Mouse (Mus musculus) heart, adult 2 months (tissue): ENCODE results near the gene Kctd2. TPM values are rescaled to one million over a fixed set of nuclear protein-coding genes. Genes with fewer than 3 reads are reported as not detected.

Source experiments
- DNase-seq, 2 experiments: peaks; one replicate each; pipeline ENCODE4 v3.0.0; 2021
- H3K27ac ChIP-seq: fragments of 200-600 bp; 2 replicates; pipeline ENCODE4 v1.8.1; 2022
- H3K27me3 ChIP-seq: fragments of 200-500 bp; 2 replicates; pipeline ENCODE4 v1.6.1; 2012; ENCODE audit warnings: mild to moderate bottlenecking, low read length, inconsistent platforms, mixed read lengths; ENCODE audit not compliant: control insufficient read depth, insufficient read depth
- H3K36me3 ChIP-seq: fragments of 200-500 bp; 2 replicates; pipeline ENCODE4 v1.6.1; 2012; ENCODE audit warnings: low read length, inconsistent platforms; ENCODE audit not compliant: control insufficient read depth, insufficient read depth
- H3K4me1 ChIP-seq: fragments of 200-500 bp; 2 replicates; pipeline ENCODE4 v1.6.1; 2011; ENCODE audit warnings: low read length; ENCODE audit not compliant: control insufficient read depth, insufficient read depth
- H3K4me3 ChIP-seq: fragments of 200-600 bp; 2 replicates; pipeline ENCODE4 v1.8.1; 2022
- H3K79me2 ChIP-seq: fragments of 200-500 bp; replicated peaks from 2 replicates; pipeline ENCODE4 v1.6.1; 2012; ENCODE audit warnings: mild to moderate bottlenecking, inconsistent platforms, low read length, moderate library complexity, mixed read lengths; ENCODE audit not compliant: control insufficient read depth, insufficient read depth
- H3K9ac ChIP-seq: fragments of 200-500 bp; 2 replicates; pipeline ENCODE4 v1.6.1; 2012; ENCODE audit warnings: low read depth, mild to moderate bottlenecking, control low read depth, inconsistent platforms, low read length, mixed read lengths
- CTCF ChIP-seq: fragments of 200-600 bp; IDR thresholded peaks from 2 replicates; pipeline ENCODE4 v1.8.1; 2022; ENCODE audit warnings: antibody characterized with exemption, mild to moderate bottlenecking, moderate library complexity
- EP300 ChIP-seq: fragments of 200-500 bp; IDR thresholded peaks from 2 replicates; pipeline ENCODE4 v1.6.1; 2011; ENCODE audit warnings: low read depth, low read length, control low read depth; ENCODE audit not compliant: insufficient read depth
- POLR2A ChIP-seq: fragments of 200-500 bp; IDR thresholded peaks from 2 replicates; pipeline ENCODE4 v1.6.1; 2011; ENCODE audit warnings: mild to moderate bottlenecking, low read depth, low read length, control low read depth; ENCODE audit not compliant: insufficient read depth
- WGBS: fragments of 180-500 bp; shearing (Covaris S2); methylation state at CpG from one replicate; pipeline ENCODE4 v1.1.7; 2018; 5-methylcytosine and 5-hydroxymethylcytosine counted together
- intact Hi-C: fragments of 180-260 bp; cut with DNase I; formaldehyde crosslinking; loops from one replicate; pipeline ENCODE4 v1.15.1; 2025
- polyA plus RNA-seq: library from polyadenylated mRNA; depleted of rRNA; stranded (reverse); fragments of >200 nt; gene quantifications from 2 replicates; pipeline ENCODE4 v1.2.3, GENCODE M21; 2012
- total RNA-seq, 2 experiments: library from RNA; stranded (reverse); gene quantifications; 2 replicates each; pipeline ENCODE4 v1.2.3; 2021

The Kctd2 gene
- total and polyA plus RNA-seq, 3 experiments: 22.9 to 30.0 (median 26.6) TPM

- no peaks in the 10 kb centered on the region for H3K27me3 ChIP-seq
- no peak for DNase-seq
- TF ChIP-seq CTCF (no peak), POLR2A (no peak), EP300 (no peak)
- no peak overlapping the region for H3K27ac ChIP-seq
- no peak overlapping the region for H3K4me3 ChIP-seq
- H3K36me3 ChIP-seq: no peaks in the 10 kb centered on the region; the same call in 1 of the 2 replicates
- intact Hi-C loops: no loop called here
- H3K79me2 ChIP-seq: no peaks in the 10 kb centered on the region
- peaks cover 5% of the 10 kb centered on the region for H3K4me1 ChIP-seq
- WGBS: 96% methylated on average over 6 of the region's 6 CpGs
- no peak overlapping the region for H3K9ac ChIP-seq
These were observed 14.2 kb upstream of the Kctd2 start for GRCm38 (mm10) chr11:115405723-115406122.

- 86% methylated on average over 17 of the region's 17 CpGs for WGBS
- peaks cover 8% of the 10 kb centered on the region for H3K4me1 ChIP-seq
- H3K9ac ChIP-seq: no peak overlapping the region
- TF ChIP-seq POLR2A (no peak), CTCF (no peak), EP300 (no peak)
- no peaks in the 10 kb centered on the region for H3K27me3 ChIP-seq
- H3K79me2 ChIP-seq: no peaks in the 10 kb centered on the region
- H3K36me3 ChIP-seq: no peaks in the 10 kb centered on the region; the same call in 1 of the 2 replicates
- intact Hi-C loops: no loop called here
- H3K27ac ChIP-seq: no peak overlapping the region
- no peak for DNase-seq
- no peak overlapping the region for H3K4me3 ChIP-seq
These were observed 13.0 kb upstream of the Kctd2 start for GRCm38 (mm10) chr11:115406858-115407401.

- Histone ChIP-seq H3K27ac (no peak overlapping the region), H3K4me3 (no peak overlapping the region), H3K36me3 (no peaks in the 10 kb centered on the region; the same call in 1 of the 2 replicates), H3K4me1 (peaks cover 6% of the 10 kb centered on the region), H3K79me2 (no peaks in the 10 kb centered on the region), H3K27me3 (no peaks in the 10 kb centered on the region), H3K9ac (no peak overlapping the region)
- 55% methylated on average over 6 of the region's 6 CpGs for WGBS
- TF ChIP-seq CTCF (no peak), POLR2A (no peak)
- no peak for DNase-seq
- intact Hi-C loops: no loop called here
These were observed 11.5 kb upstream of the Kctd2 start for GRCm38 (mm10) chr11:115408266-115408920.

GRCm38 (mm10) chr11:115409556-115409955 lies 10.4 kb upstream of the Kctd2 start:
- intact Hi-C loops: no loop called here
- WGBS: 88% methylated on average over 7 of the region's 7 CpGs
- Histone ChIP-seq H3K27me3 (no peaks in the 10 kb centered on the region), H3K4me1 (peaks cover 5% of the 10 kb centered on the region), H3K4me3 (no peak overlapping the region), H3K9ac (no peak overlapping the region), H3K79me2 (no peaks in the 10 kb centered on the region), H3K36me3 (no peaks in the 10 kb centered on the region; the same call in 1 of the 2 replicates), H3K27ac (no peak overlapping the region)
- TF ChIP-seq EP300 (no peak), CTCF (no peak), POLR2A (no peak)
- no peak for DNase-seq

- 1% methylated on average over 45 of the region's 45 CpGs for WGBS
- no peaks in the 10 kb centered on the region for H3K79me2 ChIP-seq
- peak overlapping the region; percentile 84 for H3K9ac ChIP-seq
- intact Hi-C loops: no loop called here
- peaks cover 14% of the 10 kb centered on the region for H3K36me3 ChIP-seq
- peak; percentile 80 for DNase-seq
- no peak for TF ChIP-seq POLR2A
- no peak for TF ChIP-seq EP300
- TF ChIP-seq CTCF: peak; percentile 3; the same call in 1 of the 2 replicates
- peak overlapping the region; percentile 85 for H3K4me3 ChIP-seq
- peak overlapping the region; percentile 98 for H3K27ac ChIP-seq
- no peaks in the 10 kb centered on the region for H3K27me3 ChIP-seq
- peaks cover 9% of the 10 kb centered on the region for H3K4me1 ChIP-seq
These were observed 635 bp downstream of the Kctd2 start for GRCm38 (mm10) chr11:115420336-115421190.
